Mouse (Mus musculus) frontal cortex, adult (tissue): ENCODE data around the gene Ubb.

Experiments used
- ATAC-seq: cut with Nextera tagmentation; 2 replicates; pipeline ENCODE4 v1.9.2; 2017; ENCODE audit warnings: mild to moderate bottlenecking, moderate library complexity, mixed read lengths; ENCODE audit not compliant: low TSS enrichment

Ubb gene

DNA sequence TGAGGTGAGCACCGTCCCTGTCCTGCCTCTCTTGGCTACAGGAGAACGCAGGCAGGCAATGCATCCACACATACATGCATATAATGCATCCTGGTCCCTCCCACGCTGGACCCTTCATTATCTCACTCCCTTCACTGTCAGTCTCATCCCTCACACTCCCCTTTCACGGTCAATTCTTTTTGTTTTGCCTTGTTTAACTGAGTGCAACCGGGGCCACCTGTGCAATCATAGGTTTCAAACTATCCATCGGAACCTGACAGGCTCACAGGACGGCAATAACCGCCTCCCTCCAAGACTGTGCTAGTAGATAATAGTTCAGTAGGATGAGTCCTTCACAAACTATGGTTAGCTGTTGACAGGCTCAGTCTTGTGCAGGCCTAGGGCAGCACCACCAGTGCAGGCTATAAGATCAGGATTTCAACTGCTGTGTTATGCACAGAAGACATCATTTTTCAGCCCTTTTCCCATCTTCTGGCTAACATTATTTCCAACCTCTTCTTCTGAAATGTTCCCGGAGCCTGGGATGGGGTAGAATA lies 33.8 kb downstream of the Ubb start:
- ATAC-seq, result no peak

- ATAC-seq, result no peak
These were observed 36.1 kb downstream of the Ubb start for GRCm38 (mm10) chr11:62587034-62587433.

- no peak for ATAC-seq
These were observed 38.4 kb downstream of the Ubb start for GRCm38 (mm10) chr11:62589391-62589790.

- no peak for ATAC-seq
These were observed 40.1 kb downstream of the Ubb start for GRCm38 (mm10) chr11:62591026-62591425.

GRCm38 (mm10) chr11:62591904-62592575 lies 41.1 kb downstream of the Ubb start:
- no peak for ATAC-seq

- ATAC-seq, result no peak
These were observed 47.6 kb downstream of the Ubb start for GRCm38 (mm10) chr11:62598571-62598970.

- no peak for ATAC-seq
These were observed 51.0 kb downstream of the Ubb start for GRCm38 (mm10) chr11:62601732-62602618.
